Mouse (Mus musculus) mouse embryonic stem cell (cell line): ENCODE measurements at regions not wholly inside any gene's neighbourhood (a gene's known extent, or its start where the extent isn't known, plus 50 kb on each side); places are given as distances from the start of the nearest gene placed in this dataset.

ENCODE experiments used
- in situ Hi-C, 2 experiments: fragments of 300-500 bp; cut with MboI; formaldehyde crosslinking; loops; 1 replicate in 1 of 2; 3 replicates in 1 of 2; pipeline ENCODE4 v1.14.3; 2019 to 2020; ENCODE audit warnings: low sequenced_read_pairs in 2 of 2, low pct_unique_long_range_greater_than_20kb in 1 of 2, mixed read lengths in 1 of 2; ENCODE audit not compliant: unreplicated experiment in 1 of 2

GRCm38 (mm10) chr1:128672306-128672705, 80.2 kb upstream of the Cxcr4 start:
- in situ Hi-C loops = no loop called here

GRCm38 (mm10) chr1:128671495-128671894, 79.4 kb upstream of the Cxcr4 start:
- in situ Hi-C loops = no loop called here

- in situ Hi-C loops = no loop called here
These were observed 78.9 kb upstream of the Cxcr4 start for GRCm38 (mm10) chr1:128671016-128671415.

- in situ Hi-C loops = no loop called here
These were observed 77.2 kb upstream of the Cxcr4 start for GRCm38 (mm10) chr1:128669241-128669666.

- in situ Hi-C loops = no loop called here
These were observed 76.6 kb upstream of the Cxcr4 start for GRCm38 (mm10) chr1:128668718-128669117.

- in situ Hi-C loops = no loop called here
These were observed 75.1 kb upstream of the Cxcr4 start for GRCm38 (mm10) chr1:128667121-128667762.

GRCm38 (mm10) chr1:128663207-128663606, 71.1 kb upstream of the Cxcr4 start:
- in situ Hi-C loops = no loop called here

GRCm38 (mm10) chr1:128659857-128660256, 67.8 kb upstream of the Cxcr4 start:
- in situ Hi-C loops = no loop called here

GRCm38 (mm10) chr1:128658802-128659201, 66.7 kb upstream of the Cxcr4 start:
- in situ Hi-C loops = no loop called here

GRCm38 (mm10) chr1:128654099-128654862, 62.2 kb upstream of the Cxcr4 start:
- in situ Hi-C loops = no loop called here

- in situ Hi-C loops = no loop called here
These were observed 58.5 kb upstream of the Cxcr4 start for GRCm38 (mm10) chr1:128650596-128650995.

- in situ Hi-C loops = no loop called here
These were observed 57.5 kb upstream of the Cxcr4 start for GRCm38 (mm10) chr1:128649490-128650178.

GRCm38 (mm10) chr1:128643316-128643776, 51.3 kb upstream of the Cxcr4 start:
- in situ Hi-C loops = no loop called here

GRCm38 (mm10) chr1:128642212-128642611, 50.1 kb upstream of the Cxcr4 start:
- in situ Hi-C loops = no loop called here
